Mouse (Mus musculus) thymus, postnatal 25 days (tissue): Measurements from ENCODE around the gene Sema5a.
"Not testable (repeated sequence)": the region's sequence is repeated elsewhere in the genome, so short reads cannot be mapped to it uniquely, and the experiment has no call there.

ENCODE experiments used
- DNase-seq: peaks from one replicate; pipeline ENCODE4 v3.0.0; 2022

Gene Sema5a

DNA sequence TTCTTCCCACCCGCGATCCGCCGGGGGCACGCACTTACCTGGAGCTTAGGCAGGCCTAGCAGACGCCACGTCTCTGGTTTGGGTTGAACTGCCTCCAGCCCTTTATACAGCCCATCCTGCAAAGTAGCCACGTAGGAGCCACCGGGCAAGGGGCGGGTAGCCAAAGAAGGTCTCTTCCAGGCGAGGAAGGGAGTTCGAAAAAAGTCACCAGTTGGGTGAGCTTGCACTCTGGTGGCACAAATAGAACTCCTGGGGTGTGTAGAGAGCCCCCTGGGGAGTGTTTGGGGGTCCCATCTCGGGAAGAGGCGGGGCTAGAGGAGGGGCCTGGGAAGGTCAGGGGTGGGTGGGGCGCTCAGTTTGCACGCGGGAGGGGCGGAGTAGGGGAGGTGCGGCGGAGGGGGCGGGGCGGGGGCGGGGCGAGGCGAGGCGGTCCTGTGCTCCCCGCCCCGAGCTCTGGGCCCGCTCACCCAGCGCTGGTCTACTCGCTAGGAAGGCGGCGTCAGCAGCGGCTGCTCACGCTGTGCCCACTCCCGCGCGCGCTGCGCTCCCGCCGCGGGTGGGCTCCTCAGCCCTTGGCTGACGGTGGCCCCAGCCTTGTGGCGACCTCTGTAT, at the start of gene Sema5a:
TSS of gene Sema5a (plus strand) at position 467 of the 612 bp plus-strand sequence.
- peak; percentile 2 for DNase-seq

DNA sequence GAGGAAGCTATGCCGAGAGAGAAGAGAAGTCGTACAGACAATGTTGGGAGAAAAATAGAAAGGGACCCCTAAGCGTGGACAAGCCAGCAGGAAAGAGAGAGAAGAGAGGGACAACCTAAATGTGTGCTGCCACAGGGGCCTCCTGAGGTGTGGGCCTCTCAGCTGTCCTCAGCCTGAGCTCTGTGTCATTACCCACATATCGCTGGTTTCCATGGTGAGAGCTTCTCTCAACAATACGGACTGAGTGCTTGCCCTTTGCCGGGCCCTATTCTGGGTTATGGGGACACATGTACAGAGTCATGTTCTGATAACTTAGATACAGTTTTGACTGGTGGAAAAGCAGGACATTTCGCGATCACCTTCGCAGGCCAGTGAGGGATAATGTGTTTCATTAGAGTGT, 46.5 kb upstream of the Sema5a start:
- DNase-seq = no peak

DNA sequence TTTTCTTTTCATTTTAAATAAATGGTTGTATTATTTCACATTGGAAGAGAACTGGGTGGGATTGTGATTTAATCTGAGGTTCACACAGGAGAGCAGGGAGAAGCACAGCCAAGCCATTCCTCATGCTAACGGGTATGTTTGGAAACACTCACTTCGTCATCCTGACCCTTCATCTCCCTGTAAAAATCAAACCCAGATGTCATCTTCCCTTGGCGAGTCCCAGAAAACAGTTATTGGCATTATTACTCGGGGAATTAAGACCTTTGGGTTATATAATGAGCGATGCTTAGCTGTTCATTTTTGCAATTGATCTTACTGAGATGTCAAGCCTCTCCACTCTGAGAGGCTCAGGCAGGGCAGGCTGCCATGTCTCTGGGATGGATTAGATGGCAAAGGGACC, 46.0 kb upstream of the Sema5a start:
- DNase-seq = no peak

DNA sequence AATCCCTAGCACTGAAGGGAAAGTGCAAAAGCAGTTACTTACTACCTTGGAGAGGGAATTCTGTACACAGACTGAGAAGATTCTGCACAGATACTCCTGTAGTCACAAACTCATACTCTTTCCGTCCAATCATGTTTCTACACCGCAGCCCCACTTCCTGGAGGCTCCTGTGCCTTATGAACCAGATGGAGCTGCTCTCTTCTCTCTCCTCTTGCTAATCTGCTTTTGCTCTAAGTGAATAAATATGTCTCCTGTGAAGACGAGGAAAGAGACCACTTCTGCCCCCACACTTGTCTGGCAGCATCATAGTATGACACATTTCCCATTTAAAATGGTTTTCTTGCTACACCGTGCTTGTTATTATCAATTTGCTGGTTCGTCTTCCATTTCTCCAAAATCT, 41.4 kb upstream of the Sema5a start:
- no peak for DNase-seq

DNA sequence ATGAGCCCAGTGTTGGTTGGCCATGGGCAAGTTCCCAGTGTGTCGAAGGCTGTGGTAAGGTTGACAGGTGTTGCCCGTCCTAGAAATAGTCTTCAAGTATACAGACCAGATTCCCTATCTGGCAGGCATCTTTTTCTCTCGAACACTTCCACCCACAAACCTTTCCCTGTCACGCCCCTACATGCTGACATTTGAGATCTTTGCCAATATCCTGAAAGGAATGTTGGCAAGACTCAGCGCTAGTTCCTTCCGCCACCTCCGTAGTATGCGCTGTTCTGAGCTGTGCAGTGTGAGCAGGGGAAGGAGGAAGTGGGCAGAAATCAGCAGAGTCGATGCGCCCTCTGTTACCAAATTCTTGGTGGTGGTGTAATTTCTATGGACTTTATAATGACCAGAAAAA, 39.7 kb upstream of the Sema5a start:
- no peak for DNase-seq

DNA sequence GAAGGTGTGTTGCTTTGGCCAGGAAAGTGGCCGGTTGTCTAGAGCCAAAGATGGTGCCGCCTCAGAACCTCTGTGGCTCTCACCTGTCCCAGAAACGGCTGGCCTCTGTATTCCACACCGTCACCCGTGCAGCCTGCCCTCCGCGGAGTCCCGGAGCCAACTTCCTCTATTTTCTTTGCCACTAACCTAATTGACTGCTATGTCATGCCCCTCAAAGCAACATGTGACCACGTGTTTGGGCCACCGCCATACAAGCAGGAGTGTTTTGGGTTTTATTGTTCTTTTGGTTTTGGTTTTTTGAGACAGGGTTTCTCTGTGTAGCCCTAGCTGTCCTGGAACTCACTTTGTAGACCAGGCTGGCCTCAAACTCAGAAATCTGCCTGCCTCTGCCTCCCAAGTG, 29.9 kb upstream of the Sema5a start:
- DNase-seq = not testable (repeated sequence)

DNA sequence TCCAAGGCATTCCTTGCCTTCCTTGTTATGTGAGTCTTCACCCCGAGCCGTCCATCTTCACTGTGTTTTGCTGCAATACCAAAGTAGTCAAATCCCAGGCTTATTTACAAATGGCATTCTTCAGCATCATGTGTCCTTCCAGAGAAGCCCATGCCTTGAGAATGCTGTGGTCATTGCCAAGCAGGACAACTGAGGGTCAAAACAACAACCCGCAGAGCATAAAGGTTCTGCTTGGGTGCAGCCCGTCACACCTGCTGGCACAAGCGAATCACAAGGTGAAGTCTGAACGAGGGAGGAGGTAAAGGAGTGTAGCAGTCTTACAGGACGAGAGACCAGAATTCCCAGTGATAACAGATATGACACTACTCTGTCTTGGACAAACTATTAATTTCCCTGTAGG, 21.6 kb upstream of the Sema5a start:
- DNase-seq = no peak

DNA sequence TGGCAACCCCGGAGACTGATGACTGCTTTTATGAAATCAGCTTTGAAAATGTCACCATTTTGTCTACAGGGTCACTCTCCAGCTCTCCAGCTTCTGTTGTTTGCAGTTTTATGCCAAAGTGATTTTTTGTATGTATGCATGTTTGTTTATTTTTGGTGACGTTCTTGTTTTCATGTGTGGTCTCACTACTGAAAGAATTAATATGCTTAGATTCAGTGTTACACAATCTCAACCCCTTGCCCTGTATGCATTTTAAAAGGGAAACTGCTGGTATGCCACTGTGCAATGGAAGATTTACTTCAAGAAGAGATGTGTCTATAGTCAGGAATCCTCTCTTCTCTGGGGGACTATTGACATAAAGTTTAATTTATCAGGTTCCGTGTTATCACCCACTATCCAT, 19.2 kb upstream of the Sema5a start:
- no peak for DNase-seq

DNA sequence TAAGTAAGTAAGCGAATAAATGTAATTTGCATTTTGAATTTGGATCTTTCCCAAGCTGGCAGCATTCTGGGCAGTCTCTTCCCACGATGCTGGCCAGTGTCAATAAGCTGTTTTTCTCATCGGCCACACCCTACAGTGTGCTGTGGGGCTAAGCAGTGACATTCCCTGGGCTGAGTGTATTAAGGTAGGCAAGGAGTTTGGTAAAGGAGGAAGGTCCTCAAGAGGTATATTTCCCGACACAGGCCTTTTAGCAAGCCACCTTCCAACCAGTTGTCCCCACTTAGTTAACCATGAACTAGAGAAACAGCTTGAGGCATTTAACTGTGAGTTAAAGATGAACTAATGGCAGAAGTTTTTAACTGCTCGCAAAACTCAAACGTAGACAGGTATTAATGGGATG, 18.2 kb upstream of the Sema5a start:
- DNase-seq = no peak

DNA sequence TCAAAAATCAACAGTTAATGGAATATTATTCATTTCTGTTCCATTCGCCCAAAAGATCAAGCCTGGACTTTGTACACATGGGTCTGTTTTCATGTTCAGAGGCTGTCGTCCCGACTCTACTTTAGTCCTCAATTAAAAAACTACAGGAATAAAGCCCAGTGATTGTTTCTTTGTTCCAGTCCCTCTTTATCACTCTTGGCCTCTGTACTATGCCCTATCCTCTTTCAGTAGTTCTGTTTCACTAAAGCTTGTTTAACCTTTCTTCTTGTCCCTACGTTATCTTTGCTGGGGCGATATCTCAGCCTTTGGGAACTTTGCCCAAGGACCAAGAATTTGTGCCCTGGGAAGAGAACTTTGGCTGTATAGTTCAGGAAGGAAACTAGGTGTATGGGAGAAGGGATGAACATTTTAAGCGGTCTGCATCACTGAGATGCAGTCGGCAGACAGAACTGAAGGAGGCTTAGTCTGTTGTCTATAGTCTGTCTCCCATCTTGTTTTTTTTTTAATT, 17.7 kb upstream of the Sema5a start:
- DNase-seq = no peak

DNA sequence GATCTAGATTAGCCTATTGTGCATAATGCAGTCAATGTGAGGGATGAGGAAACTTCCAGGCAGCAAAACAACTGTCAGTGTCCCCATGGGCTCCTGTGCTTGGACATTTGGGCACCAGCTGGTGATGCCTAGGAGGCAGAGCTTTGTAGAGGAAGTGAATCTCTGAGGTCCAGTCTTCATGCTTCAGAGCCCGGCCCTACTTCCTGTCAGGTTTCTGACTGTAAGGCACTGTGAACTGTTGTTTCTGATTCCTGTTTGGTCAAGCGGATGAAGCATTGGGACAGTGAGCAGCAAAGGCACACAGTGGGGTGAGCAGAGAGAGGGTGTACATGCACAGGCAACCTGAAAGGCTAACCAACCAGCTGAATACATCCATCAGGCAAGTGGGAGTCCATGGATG, 14.5 kb upstream of the Sema5a start:
- no peak for DNase-seq

DNA sequence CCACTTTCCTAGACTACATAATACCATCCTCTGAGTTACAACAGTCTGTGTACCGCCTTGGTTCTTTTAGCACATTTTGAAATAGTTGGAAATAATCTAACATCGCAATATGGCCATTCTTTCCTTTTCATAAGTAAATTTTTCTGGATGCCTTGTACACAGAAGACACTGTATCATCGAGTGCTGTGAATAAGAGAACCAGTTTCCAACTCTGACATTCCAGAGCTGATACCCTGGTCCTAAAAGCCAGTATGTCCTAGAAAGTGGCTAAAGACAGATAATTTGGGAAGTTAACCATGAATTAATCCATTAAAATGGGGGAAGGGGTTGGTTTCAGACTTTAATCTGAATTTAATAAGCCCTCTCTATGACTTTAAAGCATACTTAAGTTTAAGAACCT, 12.4 kb upstream of the Sema5a start:
- DNase-seq = no peak

DNA sequence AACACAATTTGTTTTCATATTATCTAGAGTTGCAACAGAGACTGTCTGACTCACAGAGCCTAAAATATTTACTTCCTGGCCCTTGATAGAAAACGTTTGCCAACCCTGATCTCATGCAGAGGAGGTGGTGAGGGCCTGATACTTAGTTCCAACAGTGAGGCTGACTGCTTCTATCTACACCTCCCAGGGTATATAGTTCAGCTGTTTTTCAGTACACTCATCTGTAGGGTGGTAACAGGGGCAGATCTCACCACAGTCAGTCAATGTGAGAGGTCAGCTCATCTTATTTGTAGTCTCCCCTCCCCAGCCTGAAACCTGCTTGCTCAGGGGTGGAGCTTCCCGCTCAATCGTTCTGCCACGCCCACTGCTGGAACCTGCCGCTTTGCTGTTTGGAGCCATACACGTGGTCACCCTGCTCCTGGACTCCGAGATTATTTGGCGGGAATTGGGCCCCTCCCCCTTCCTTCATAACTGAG, 11.9 kb upstream of the Sema5a start:
- not testable (repeated sequence) for DNase-seq

DNA sequence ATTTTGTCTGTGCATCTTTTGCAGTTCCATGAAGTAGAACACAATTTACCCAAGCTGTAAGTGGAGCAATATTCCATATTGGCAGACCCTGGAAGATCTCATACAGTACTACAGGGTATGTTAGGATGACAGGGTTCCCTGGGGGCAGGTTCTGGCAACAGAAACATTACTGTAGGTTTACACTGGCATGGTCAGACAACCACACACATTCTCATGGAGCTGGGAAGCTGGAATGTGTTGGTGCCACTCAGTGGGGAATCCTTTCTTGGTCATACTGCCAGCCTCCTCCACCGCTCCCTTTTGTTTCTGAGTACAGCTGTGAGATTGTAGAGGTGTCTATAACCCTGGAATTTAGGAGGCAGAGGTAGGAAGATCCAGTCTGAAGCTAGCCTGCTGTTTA, 11.2 kb upstream of the Sema5a start:
- DNase-seq = no peak

DNA sequence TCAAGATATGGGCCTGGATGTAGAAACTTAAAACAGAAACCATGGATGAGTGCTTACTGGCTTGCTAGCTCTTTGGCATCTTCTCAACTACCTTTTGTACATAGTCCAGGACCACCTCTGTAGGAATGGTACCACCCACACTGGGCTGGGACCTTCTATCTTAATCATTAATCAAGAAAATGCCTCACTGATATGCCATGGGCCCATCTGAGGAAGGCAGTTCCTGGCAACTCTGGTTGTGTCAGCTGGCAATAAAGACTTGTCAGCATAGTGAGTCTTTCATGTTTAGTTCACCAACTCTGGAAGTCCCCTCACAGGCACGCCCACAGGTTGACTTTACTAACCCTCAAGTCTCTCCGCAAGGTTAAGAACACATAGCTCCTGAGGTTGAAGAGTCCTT, 5.5 kb upstream of the Sema5a start:
- DNase-seq = no peak

DNA sequence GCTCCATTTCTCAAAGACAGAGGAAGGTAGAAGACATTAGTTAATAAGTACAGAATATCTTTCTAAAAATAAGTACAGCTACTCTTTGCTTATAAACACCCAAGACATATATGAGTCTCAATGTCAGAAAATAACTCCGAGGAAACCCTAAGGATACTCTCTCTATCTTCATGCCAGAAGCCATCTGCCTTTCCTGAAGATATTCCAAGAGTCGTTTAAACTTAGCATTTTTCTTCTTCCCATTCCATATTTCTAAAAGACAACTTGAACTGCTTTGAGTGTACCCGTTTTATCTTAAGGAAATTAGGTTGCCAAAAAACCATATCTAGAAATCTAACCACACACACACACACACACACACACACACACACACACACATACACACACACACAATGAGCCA, 4.5 kb upstream of the Sema5a start:
- DNase-seq = no peak

DNA sequence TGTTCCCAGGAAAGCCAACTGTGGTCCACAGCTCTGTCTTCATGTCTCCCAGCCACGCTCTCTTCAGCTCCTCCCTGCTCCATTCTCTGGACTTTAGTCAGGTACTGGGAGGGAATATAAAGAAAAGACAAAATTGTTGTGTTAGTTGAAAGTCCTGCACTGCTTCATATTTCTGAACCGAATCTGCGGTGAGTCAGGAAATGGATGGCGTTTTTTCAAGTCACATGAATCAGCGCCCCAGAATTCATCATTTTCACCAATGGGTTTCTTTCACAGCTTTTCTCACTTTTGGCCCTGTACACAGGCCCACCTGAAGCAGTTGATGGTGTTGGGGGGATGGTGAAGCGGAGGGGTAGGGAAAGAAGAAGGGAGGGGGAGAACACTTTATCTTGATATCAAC, 2.9 kb upstream of the Sema5a start:
- no peak for DNase-seq

DNA sequence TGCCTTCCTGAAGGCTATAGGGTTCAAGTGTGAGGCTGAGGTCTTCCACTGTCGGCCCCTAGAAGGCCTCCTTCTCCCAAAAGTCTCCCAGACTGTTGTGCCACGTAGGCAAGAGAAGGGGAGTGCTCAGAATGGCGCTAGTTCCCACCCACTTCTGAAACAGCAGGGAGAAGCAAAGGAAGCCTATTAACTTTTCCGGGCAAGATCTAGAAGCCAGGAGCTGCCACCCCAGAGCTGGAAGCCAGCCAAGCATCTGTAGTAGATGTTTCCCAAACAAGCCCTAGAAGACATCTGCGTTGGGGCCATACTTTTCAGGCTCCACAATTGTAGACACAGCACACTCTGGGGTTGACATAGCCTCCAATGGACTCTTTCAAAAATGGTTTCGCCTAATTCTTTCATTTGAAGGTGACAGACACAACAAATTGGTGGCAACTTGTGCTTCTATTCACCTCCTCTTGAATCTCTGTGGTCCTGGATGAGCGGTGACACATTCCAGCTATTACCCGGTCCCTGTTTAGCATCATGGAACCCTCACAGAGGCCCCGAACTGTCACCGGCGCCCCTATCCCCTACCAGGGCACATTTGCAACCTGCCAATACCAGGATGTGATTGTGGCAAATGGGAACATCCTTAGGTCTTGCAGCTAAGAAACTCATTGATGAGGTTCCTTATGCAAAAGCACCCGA, 1.4 kb upstream of the Sema5a start:
- DNase-seq = no peak

DNA sequence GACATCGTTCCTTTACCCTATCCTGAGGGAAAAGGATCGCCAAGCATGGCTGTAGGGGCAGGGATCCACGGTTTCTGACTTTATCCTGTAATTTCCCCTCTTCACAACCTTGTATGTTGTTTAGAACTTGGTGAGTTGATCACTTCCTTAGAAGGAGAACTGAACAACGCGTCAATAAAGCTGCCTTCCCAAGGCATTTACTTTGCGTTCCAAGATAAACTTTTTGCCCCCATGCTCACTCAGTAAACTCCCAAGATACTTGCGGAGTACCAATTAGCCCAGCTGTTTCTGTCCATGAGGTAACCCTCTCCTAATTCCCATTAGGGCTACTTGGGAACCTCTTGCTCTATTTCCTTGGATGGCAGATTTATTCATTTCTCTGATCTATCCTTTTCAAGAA, 786 bp upstream of the Sema5a start:
- DNase-seq = no peak

DNA sequence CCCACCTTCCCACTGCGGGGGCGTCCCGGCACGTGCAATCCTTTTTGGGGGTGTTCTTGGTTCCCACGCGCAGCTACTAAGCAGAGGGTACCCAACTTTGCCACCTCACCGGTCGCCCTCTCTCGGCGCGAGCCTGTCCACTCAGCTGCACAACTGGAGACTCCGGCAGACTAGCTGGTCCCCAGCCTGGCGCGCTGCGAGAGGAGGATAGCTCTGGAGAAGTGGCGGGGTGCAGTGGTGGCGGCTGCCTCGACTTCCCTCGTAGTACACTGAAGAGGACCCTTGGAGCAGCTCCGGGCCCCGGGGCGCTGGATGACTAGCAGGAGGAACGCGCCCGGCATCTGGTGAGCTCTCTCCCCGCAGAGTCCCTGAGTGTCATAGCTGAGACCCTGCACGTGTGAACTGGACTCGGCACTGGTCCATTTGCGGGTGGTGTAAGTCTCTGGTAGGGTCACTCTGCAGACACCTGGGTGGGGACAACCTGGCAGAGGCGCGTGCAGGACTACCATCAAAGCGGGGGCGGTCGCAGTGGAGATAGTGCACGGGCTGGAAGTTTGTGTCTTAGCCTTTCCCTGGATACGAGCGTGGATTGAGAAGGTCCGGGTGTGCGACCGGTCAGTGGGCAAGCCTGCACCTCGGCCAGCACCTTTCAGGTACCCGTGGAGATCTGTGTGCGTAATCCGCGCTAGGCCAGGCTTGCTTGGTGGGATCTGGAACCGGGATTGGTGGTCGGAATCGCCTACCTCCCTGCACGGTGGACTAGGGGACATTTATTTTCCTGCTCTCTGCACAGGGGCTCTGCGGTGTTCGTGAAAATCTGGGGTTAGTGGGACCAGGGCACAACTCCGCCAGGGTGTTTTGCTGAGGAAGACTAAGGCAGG, 586 bp downstream of the Sema5a start:
- DNase-seq = no peak

DNA sequence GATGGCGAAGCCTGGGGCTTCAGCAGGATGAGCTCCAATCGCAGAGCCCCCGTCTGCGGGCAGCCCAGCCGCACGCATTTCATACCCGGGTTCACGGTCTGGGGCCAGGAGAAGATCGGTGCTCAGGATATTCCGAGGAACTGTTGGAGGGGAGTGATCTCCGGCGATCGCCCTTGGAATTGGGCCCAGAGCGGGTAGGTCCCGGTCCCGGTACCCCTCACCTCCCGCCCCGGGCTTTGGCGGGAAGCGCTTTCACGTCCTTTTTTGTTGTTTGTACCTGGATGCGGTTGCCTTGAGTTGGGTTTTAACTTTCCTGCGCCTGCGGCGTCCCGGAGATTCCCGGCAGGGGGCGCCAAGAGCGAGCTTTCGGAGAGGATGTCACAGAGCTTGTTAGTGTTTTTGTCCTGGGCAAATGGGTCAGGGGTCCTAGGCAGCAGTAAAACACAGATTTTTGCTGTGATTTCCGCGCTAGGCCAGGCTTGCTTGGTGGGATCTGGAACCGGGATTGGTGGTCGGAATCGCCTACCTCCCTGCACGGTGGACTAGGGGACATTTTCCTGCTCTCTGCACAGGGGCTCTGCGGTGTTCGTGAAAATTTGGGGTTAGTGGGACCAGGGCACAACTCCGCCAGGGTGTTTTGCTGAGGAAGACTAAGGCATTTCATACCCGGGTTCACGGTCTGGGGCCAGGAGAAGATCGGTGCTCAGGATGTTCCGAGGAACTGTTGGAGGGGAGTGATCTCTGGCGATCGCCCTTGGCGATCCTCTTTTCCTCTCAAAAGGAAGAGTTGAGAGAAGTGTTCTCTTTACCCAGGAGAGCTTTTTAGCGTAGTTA, 1.4 kb downstream of the Sema5a start:
- DNase-seq = peak; percentile 18

DNA sequence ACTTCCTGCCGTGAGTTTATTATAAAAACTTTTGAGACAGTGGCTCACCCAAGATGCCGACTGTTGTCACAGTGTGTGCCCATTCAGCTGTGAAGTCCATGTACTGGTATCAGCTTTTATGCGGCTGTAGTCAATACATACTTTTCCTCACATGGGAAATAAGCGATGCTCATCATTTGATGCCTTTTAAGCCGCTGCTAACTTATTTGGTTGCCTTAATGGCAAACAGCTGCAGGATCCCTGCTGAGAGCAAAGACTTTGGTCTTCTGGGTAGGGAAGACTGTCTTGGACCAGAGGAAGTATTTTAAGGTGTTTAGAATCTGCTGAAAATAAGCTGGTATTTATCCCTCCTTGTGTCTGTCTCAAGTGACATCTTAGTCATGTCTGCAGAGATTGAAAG, 2.7 kb downstream of the Sema5a start:
- DNase-seq = no peak

DNA sequence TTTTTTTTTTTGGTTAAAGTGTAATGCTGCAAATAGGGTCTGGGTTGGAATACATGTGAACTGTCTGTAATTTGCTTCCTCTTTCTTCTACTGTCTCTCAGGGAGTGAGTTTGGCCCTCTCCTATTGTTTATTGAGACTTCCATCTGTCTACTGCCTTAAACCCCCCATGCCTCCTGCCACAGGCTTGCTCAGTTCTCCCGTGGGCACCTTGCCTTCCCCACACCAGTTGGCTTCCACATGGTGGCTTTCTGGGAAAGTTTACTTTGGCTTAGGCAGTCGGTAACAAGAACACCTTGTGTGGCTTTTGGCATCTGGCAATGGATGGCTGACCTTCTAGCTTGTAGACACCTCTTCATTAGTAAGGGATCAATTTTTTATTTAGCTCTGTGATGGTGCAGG, 10.2 kb downstream of the Sema5a start:
- no peak for DNase-seq
